Mouse (Mus musculus) testis, adult 2 months (tissue): ENCODE measurements around the gene Gm49333.

Experiments
- CTCF ChIP-seq: fragments of 200-500 bp; IDR thresholded peaks from 2 replicates; pipeline ENCODE4 v1.5.1; 2012; ENCODE audit warnings: low read depth, mild to moderate bottlenecking, inconsistent platforms, low read length, moderate library complexity; ENCODE audit not compliant: control insufficient read depth, insufficient read depth, insufficient replicate concordance
- POLR2A ChIP-seq: fragments of 200-500 bp; IDR thresholded peaks from 2 replicates; pipeline ENCODE4 v1.6.1; 2012; ENCODE audit warnings: low read depth, mild to moderate bottlenecking, inconsistent platforms, low read length, moderate library complexity; ENCODE audit not compliant: control insufficient read depth

GRCm38 (mm10) chr16:20619541-20620398 lies 8.4 kb downstream of the Gm49333 start:
- no peak for TF ChIP-seq CTCF
- TF ChIP-seq POLR2A = no peak
